Mouse (Mus musculus): ENCODE measurements at regions not wholly inside any gene's neighbourhood (a gene's known extent, or its start where the extent isn't known, plus 50 kb on each side); places are given as distances from the start of the nearest gene placed in this dataset.

DNA sequence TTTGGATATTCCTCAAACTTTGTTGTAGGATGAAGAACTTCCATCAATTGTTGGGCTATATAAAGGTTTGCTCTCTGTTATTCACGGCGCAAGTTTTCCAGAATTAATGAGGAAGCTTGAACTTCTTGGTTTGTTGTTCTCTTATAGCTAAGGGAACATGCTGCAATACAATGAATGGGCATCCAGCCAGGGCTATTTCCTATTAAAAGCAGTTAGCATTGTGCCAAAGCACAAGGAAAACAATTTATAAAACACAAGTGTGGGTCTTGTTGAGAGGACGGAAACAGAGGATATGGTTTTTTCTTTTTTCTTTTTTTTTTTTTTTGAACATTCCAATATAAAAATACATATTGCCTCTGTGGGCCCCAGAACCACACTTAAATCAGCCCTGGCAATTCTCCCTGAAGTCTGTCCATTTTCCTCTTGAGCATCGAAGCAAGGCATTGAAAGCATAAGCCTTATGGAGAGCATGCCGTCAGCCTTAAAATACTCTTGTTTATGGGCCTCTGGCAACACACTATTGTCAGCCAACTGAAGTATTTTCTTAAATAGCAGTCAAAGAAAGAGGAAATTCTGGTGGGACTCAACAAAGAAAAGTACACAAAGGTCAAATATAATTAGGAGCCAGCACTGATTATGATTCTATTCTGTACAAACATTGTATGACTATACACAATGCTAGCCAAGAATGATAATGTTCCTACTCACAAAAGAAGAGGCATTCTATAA lies 158.6 kb downstream of the Fam198b start:
- TF ChIP-seq EP300 (IDR thresholded peaks at IDR 0.05; ENCODE audit: low read depth) (peak; percentile 90), CTCF (IDR thresholded peaks at IDR 0.05; ENCODE audit: low read depth) (no peak)

All from heart, postnatal 0 days (tissue).